Mouse (Mus musculus) kidney, adult 2 months (tissue): ENCODE measurements at regions not wholly inside any gene's neighbourhood (a gene's known extent, or its start where the extent isn't known, plus 50 kb on each side); places are given as distances from the start of the nearest gene placed in this dataset.

ENCODE experiments used
- CTCF ChIP-seq: fragments of 200-500 bp; conservative IDR thresholded peaks from 2 replicates; pipeline ENCODE4 v1.5.1; 2011; ENCODE audit warnings: low read depth, mild to moderate bottlenecking, control low read depth, low read length, moderate library complexity, mixed read lengths; ENCODE audit not compliant: insufficient read depth, insufficient read length
- POLR2A ChIP-seq: fragments of 200-500 bp; IDR thresholded peaks from one replicate; pipeline ENCODE4 v1.6.1; 2011; ENCODE audit warnings: low read depth, low read length, control low read depth

DNA sequence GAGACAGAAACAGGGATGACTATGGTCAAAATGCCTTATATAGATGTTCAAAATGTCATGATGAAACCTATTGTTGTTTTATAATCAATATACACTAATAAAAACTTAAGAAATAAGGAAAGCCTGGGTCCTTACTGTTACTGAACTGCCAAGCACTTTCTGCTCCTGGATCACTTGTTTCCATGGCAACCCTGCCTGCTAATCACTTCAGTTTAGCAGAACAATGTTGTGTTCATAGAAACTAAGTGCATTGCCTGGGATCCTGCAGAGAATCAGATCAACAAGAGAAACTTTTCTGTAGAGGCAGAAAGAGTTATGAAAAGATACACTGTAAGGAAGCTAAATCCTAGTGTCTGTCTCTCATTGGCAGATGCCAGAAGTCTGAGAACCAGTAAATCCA, 666.8 kb downstream of the Magi1 start:
- TF ChIP-seq CTCF = no peak
- TF ChIP-seq POLR2A = no peak
